ENCODE assay signal across 12 mouse cellular contexts in the genomic region with DNA sequence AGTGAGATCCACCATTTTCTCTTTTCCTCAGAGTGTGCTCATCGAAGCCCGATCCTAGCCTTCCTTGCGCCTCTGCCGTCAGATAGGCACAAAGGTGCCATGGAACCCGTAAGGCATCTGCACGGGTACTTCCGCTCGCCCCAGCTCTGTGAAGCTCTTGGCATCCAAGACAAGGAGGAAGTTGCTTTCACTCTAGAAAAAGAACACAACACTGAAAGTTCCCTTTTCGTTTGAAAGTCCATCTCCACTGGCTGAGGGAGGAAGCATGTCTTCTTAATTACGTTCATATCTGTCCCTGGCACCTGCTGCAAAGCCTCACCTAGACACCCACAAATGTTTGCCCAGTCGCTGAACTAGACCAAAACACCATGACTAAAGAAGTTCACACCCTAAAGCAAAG. TPM values are rescaled to one million over a fixed set of nuclear protein-coding genes. Genes with fewer than 3 reads are reported as not detected.
A peak's percentile ranks its signal among the peaks of the same experiment; 100 is the strongest.
DNase-seq lines count a peak whose midpoint lies in the region; ATAC-seq and TF ChIP-seq lines count a peak whose summit lies in the region.
"Had no signal": no experiment of that assay in that cellular context is flagged by ENCODE, and none has a peak within 500 bp of the region (broad histone marks: within the 10 kb centered on the region; RNA-seq: fewer than 3 reads in every experiment).

No protein-coding gene starts in this region.

- 62% methylated on average over 11 of the region's 11 CpGs for WGBS in lung, postnatal 0 days
- 63% methylated on average over 11 of the region's 11 CpGs for WGBS in lung, adult 2 months
- 85% methylated on average over 11 of the region's 11 CpGs for WGBS in midbrain, embryonic 13.5 days
- 85% methylated on average over 11 of the region's 11 CpGs for WGBS in hindbrain, embryonic 14.5 days

- no peak overlapping the region for H3K4me3 ChIP-seq in lung, postnatal 0 days (ENCODE audit: low read depth, low read length)
- no peak overlapping the region for H3K4me3 ChIP-seq in lung, adult 2 months (replicated peaks; ENCODE audit: extremely low read depth, low read depth, low read length)
- no peak overlapping the region for H3K4me3 ChIP-seq in midbrain, embryonic 13.5 days (replicated peaks)
- H3K4me3 ChIP-seq in hindbrain, embryonic 14.5 days (replicated peaks; ENCODE audit: low read length) = no peak overlapping the region

- H3K4me2 ChIP-seq in lung, postnatal 0 days (replicated peaks; ENCODE audit: low read depth, low read length) = no peak overlapping the region
- H3K4me2 ChIP-seq in midbrain, embryonic 13.5 days (replicated peaks) = no peak overlapping the region
- no peak overlapping the region for H3K4me2 ChIP-seq in hindbrain, embryonic 14.5 days (replicated peaks)

- DNase-seq in lung, postnatal 0 days (ENCODE audit: low spot score) = peak; percentile 32
- no peak for DNase-seq in lung, adult 2 months
- DNase-seq in naive thymus-derived CD4-positive, alpha-beta T cell, adult 2 months (ENCODE audit: low read depth) = peak; percentile 71
- peak; percentile 66 for DNase-seq in thymus, postnatal 25 days
- DNase-seq in layer of hippocampus, adult 8-10 months (ENCODE audit: low spot score in 2 of 2) = no peak
- no peak for DNase-seq in hindbrain, embryonic 14.5 days (ENCODE audit: low spot score)

- no peaks in the 10 kb centered on the region for H3K36me3 ChIP-seq in lung, postnatal 0 days (ENCODE audit: insufficient read depth, low read length)
- no peaks in the 10 kb centered on the region for H3K36me3 ChIP-seq in midbrain, embryonic 13.5 days
- H3K36me3 ChIP-seq in hindbrain, embryonic 14.5 days (replicated peaks; ENCODE audit: control insufficient read depth, insufficient read depth) = no peaks in the 10 kb centered on the region
- H3K36me3 ChIP-seq: G1E had no signal

- no peaks in the 10 kb centered on the region for H3K9me3 ChIP-seq in lung, postnatal 0 days (ENCODE audit: low read length)
- H3K9me3 ChIP-seq in midbrain, embryonic 13.5 days = no peaks in the 10 kb centered on the region
- no peaks in the 10 kb centered on the region for H3K9me3 ChIP-seq in hindbrain, embryonic 14.5 days (ENCODE audit: control insufficient read depth, low read length)
- H3K9me3 ChIP-seq: G1E had no signal

- TF ChIP-seq POLR2A in lung, adult 2 months (IDR thresholded peaks at IDR 0.05; ENCODE audit: borderline replicate concordance, extremely low read depth, low read depth, low read length) = no peak

- ATAC-seq in lung, postnatal 0 days = no peak
- peak; percentile 41 for ATAC-seq in inflammation-experienced regulatory T-cells, adult 6 months
- no peak for ATAC-seq in midbrain, embryonic 13.5 days
- ATAC-seq in hindbrain, embryonic 14.5 days (ENCODE audit: low FRiP score) = no peak
- ATAC-seq: midbrain, embryonic 16.5 days had no signal

- no peaks in the 10 kb centered on the region for H3K4me1 ChIP-seq in lung, postnatal 0 days (ENCODE audit: insufficient read depth, low read depth, low read length)
- H3K4me1 ChIP-seq in lung, adult 2 months (ENCODE audit: control insufficient read depth, insufficient read depth, low read length) = no peaks in the 10 kb centered on the region
- no peaks in the 10 kb centered on the region for H3K4me1 ChIP-seq in midbrain, embryonic 13.5 days (replicated peaks)
- H3K4me1 ChIP-seq in hindbrain, embryonic 14.5 days (replicated peaks; ENCODE audit: control insufficient read depth, insufficient read depth, low read length) = no peaks in the 10 kb centered on the region

- H3K9ac ChIP-seq in lung, postnatal 0 days (replicated peaks; ENCODE audit: low read depth) = no peak overlapping the region
- H3K9ac ChIP-seq in midbrain, embryonic 13.5 days (replicated peaks) = no peak overlapping the region
- no peak overlapping the region for H3K9ac ChIP-seq in hindbrain, embryonic 14.5 days

- TF ChIP-seq CTCF in lung, postnatal 0 days (IDR thresholded peaks at IDR 0.05) = no peak
- no peak for TF ChIP-seq CTCF in lung, adult 2 months (IDR thresholded peaks at IDR 0.05; ENCODE audit: insufficient read depth, low read length)

- TF ChIP-seq EP300 in lung, postnatal 0 days (IDR thresholded peaks at IDR 0.05) = no peak

- H3K27me3 ChIP-seq in lung, postnatal 0 days (replicated peaks; ENCODE audit: insufficient read depth, low read length) = no peaks in the 10 kb centered on the region
- no peaks in the 10 kb centered on the region for H3K27me3 ChIP-seq in midbrain, embryonic 13.5 days
- H3K27me3 ChIP-seq in hindbrain, embryonic 14.5 days (ENCODE audit: control insufficient read depth, insufficient read depth, low read length) = no peaks in the 10 kb centered on the region

- no peak overlapping the region for H3K27ac ChIP-seq in lung, postnatal 0 days (ENCODE audit: low read length)
- no peak overlapping the region for H3K27ac ChIP-seq in midbrain, embryonic 13.5 days
- H3K27ac ChIP-seq in hindbrain, embryonic 14.5 days = no peak overlapping the region

RNA-seq across cellular contexts. Expression of a gene that starts 4.8 kb away (rescaled TPM):
- 76.0 and 79.4 TPM in 2 replicates for polyA plus RNA-seq in lung, postnatal 0 days (2015; fragmentation: Nextera tagmentation; extraction: Ambion mirVana)
- polyA plus RNA-seq in lung, adult 2 months (2012; rRNA removed) = 30.6 and 33.1 TPM in 2 replicates
- 100 to 1,000 TPM in 2 of 3 experiments, 10 to 100 TPM in 1; 89.4 to 111 (median 104) TPM for polyA plus RNA-seq in inflammation-experienced regulatory T-cells, adult 6 months (2017; shearing (Covaris generic))
- 115 and 123 TPM in 2 replicates for polyA plus RNA-seq in midbrain, embryonic 13.5 days (2015; fragmentation: Nextera tagmentation; extraction: Ambion mirVana)
- 10 to 100 TPM; 34.3 to 38.0 (median 35.7) TPM for total RNA-seq in layer of hippocampus, adult 8-10 months (2022)
- polyA plus RNA-seq in hindbrain, embryonic 14.5 days (2014; fragmentation: Nextera tagmentation; extraction: Ambion mirVana) = 96.7 and 120 TPM in 2 replicates

RNA-seq across cellular contexts. Expression of a gene that starts 21.3 kb away (rescaled TPM):
- polyA plus RNA-seq in lung, postnatal 0 days (2015; fragmentation: Nextera tagmentation; extraction: Ambion mirVana) = 26.8 and 29.3 TPM in 2 replicates
- 10.1 and 17.4 TPM in 2 replicates for polyA plus RNA-seq in lung, adult 2 months (2012; rRNA removed)
- polyA plus RNA-seq in inflammation-experienced regulatory T-cells, adult 6 months (2017; shearing (Covaris generic)) = 1 to 10 TPM; 6.3 to 9.2 (median 8.1) TPM
- 27.3 and 29.4 TPM in 2 replicates for polyA plus RNA-seq in midbrain, embryonic 13.5 days (2015; fragmentation: Nextera tagmentation; extraction: Ambion mirVana)
- total RNA-seq in layer of hippocampus, adult 8-10 months (2022) = 10 to 100 TPM; 25.3 to 29.3 (median 27.6) TPM
- 18.6 and 19.2 TPM in 2 replicates for polyA plus RNA-seq in hindbrain, embryonic 14.5 days (2014; fragmentation: Nextera tagmentation; extraction: Ambion mirVana)
- total RNA-seq: G1E had no signal
- polyA plus RNA-seq: G1E had no signal

RNA-seq across cellular contexts. Expression of a gene that starts 21.7 kb away (rescaled TPM):
- polyA plus RNA-seq in lung, postnatal 0 days (2015; fragmentation: Nextera tagmentation; extraction: Ambion mirVana) = 0.19 and 0.39 TPM in 2 replicates
- polyA plus RNA-seq in lung, adult 2 months (2012; rRNA removed) = 0.53 and 0.70 TPM in 2 replicates
- 1 to 10 TPM in 1 of 3 experiments, under 1 TPM in 1, not detected in 1; 0.54 to 1.2 TPM for polyA plus RNA-seq in inflammation-experienced regulatory T-cells, adult 6 months (2017; shearing (Covaris generic))
- polyA plus RNA-seq in midbrain, embryonic 13.5 days (2015; fragmentation: Nextera tagmentation; extraction: Ambion mirVana) = 0.28 and 0.34 TPM in 2 replicates
- total RNA-seq in layer of hippocampus, adult 8-10 months (2022) = 1 to 10 TPM; 3.2 to 5.4 (median 4.1) TPM
- 0.25 and 0.35 TPM in 2 replicates for polyA plus RNA-seq in hindbrain, embryonic 14.5 days (2014; fragmentation: Nextera tagmentation; extraction: Ambion mirVana)
- polyA plus RNA-seq: G1E had no signal

RNA-seq across cellular contexts. Expression of a gene that starts 27.8 kb away (rescaled TPM):
- not detected in 2 replicates for polyA plus RNA-seq in lung, postnatal 0 days (2015; fragmentation: Nextera tagmentation; extraction: Ambion mirVana)
- polyA plus RNA-seq in lung, adult 2 months (2012; rRNA removed) = not detected in 2 replicates
- not detected for polyA plus RNA-seq in inflammation-experienced regulatory T-cells, adult 6 months (2017; shearing (Covaris generic))
- polyA plus RNA-seq in midbrain, embryonic 13.5 days (2015; fragmentation: Nextera tagmentation; extraction: Ambion mirVana) = 0.32 and 0.50 TPM in 2 replicates
- total RNA-seq in layer of hippocampus, adult 8-10 months (2022) = not detected
- polyA plus RNA-seq in hindbrain, embryonic 14.5 days (2014; fragmentation: Nextera tagmentation; extraction: Ambion mirVana) = 0.48 TPM in 1 of 2 replicates, not detected in the other
- total RNA-seq: G1E; layer of hippocampus, postnatal 14 days had no signal
- polyA plus RNA-seq: G1E; heart, embryonic 16.5 days had no signal

RNA-seq across cellular contexts. Expression of a gene that starts 39.0 kb away (rescaled TPM):
- 53.8 and 60.8 TPM in 2 replicates for polyA plus RNA-seq in lung, postnatal 0 days (2015; fragmentation: Nextera tagmentation; extraction: Ambion mirVana)
- polyA plus RNA-seq in lung, adult 2 months (2012; rRNA removed) = 53.4 and 55.7 TPM in 2 replicates
- polyA plus RNA-seq in inflammation-experienced regulatory T-cells, adult 6 months (2017; shearing (Covaris generic)) = not detected
- 0.43 and 0.58 TPM in 2 replicates for polyA plus RNA-seq in midbrain, embryonic 13.5 days (2015; fragmentation: Nextera tagmentation; extraction: Ambion mirVana)
- under 1 TPM in 2 of 4 experiments, not detected in 2; 0.36 to 0.39 TPM for total RNA-seq in layer of hippocampus, adult 8-10 months (2022)
- 0.24 and 0.43 TPM in 2 replicates for polyA plus RNA-seq in hindbrain, embryonic 14.5 days (2014; fragmentation: Nextera tagmentation; extraction: Ambion mirVana)
- total RNA-seq: G1E had no signal

Comparison
In these comparisons a context has a peak if more than half of its experiments do, and no peak if none do; other contexts are left out.
1. DNase-seq: peak in lung, postnatal 0 days (single experiment), naive thymus-derived CD4-positive, alpha-beta T cell, adult 2 months (single experiment) and thymus, postnatal 25 days (single experiment); none in lung, adult 2 months (single experiment), layer of hippocampus, adult 8-10 months (0 of 2) and hindbrain, embryonic 14.5 days (single experiment).